Mouse (Mus musculus) midbrain, embryonic 14.5 days (tissue): ENCODE measurements around the gene Nhs. TPM values are rescaled to one million over a fixed set of nuclear protein-coding genes. Genes with fewer than 3 reads are reported as not detected.

Experiments used
- ATAC-seq: fragments of 200-750 bp; cut with Nextera tagmentation; 2 replicates; pipeline ENCODE4 v1.8.0; 2017; ENCODE audit warnings: moderate number of reproducible peaks, moderate library complexity; ENCODE audit not compliant: low FRiP score, low TSS enrichment
- DNase-seq: peaks from one replicate; pipeline ENCODE4 v3.0.0-alpha.2; 2015
- H3K27ac ChIP-seq: fragments of 300-500 bp; sonication (generic); replicated peaks from 2 replicates; pipeline ENCODE4 v1.5.1; 2014; ENCODE audit warnings: mild to moderate bottlenecking, low read depth, low read length, moderate library complexity
- H3K27me3 ChIP-seq: fragments of 300-500 bp; sonication (generic); 2 replicates; pipeline ENCODE4 v1.6.1; 2014; ENCODE audit warnings: low read length, control low read depth, mixed read lengths; ENCODE audit not compliant: control insufficient read depth, insufficient read depth
- H3K36me3 ChIP-seq: fragments of 300-500 bp; sonication (generic); 2 replicates; pipeline ENCODE4 v1.6.1; 2014; ENCODE audit warnings: low read length, control low read depth; ENCODE audit not compliant: control insufficient read depth, insufficient read depth
- H3K4me1 ChIP-seq: fragments of 300-500 bp; sonication (generic); 2 replicates; pipeline ENCODE4 v1.6.1; 2014; ENCODE audit warnings: mild to moderate bottlenecking, antibody characterized with exemption, low read length, control low read depth; ENCODE audit not compliant: control insufficient read depth, insufficient read depth
- H3K4me2 ChIP-seq: fragments of 300-500 bp; sonication (generic); 2 replicates; pipeline ENCODE4 v1.6.1; 2014; ENCODE audit warnings: mild to moderate bottlenecking, low read length, moderate library complexity
- H3K4me3 ChIP-seq: fragments of 300-500 bp; sonication (generic); replicated peaks from 2 replicates; pipeline ENCODE4 v1.5.1; 2014; ENCODE audit warnings: low read depth, low read length
- H3K9ac ChIP-seq: fragments of 300-500 bp; sonication (generic); replicated peaks from 2 replicates; pipeline ENCODE4 v1.6.1; 2014; ENCODE audit warnings: mild to moderate bottlenecking, low read length, moderate library complexity
- H3K9me3 ChIP-seq: fragments of 300-500 bp; sonication (generic); 2 replicates; pipeline ENCODE4 v1.6.1; 2016; ENCODE audit warnings: low read length, control low read depth, mixed read lengths; ENCODE audit not compliant: control insufficient read depth
- WGBS: fragments of 180-500 bp; shearing (Covaris S2); extraction: QIAGEN DNeasy Blood & Tissue Kit; methylation state at CpG from one replicate; pipeline ENCODE4 v1.1.7; 2014; 5-methylcytosine and 5-hydroxymethylcytosine counted together
- polyA plus RNA-seq: library from polyadenylated mRNA; unstranded; fragments of >200 nt; fragmentation: Nextera tagmentation; extraction: Ambion mirVana; gene quantifications from 2 replicates; pipeline ENCODE4 v1.2.1, GENCODE M21; 2014

The Nhs gene
- polyA plus RNA-seq = 3.7 and 3.8 TPM in 2 replicates

GRCm38 (mm10) chrX:162159637-162160611, at the start of gene Nhs:
TSS of gene Nhs (minus strand) at chrX:162159730.
- peak within 1 kb of the TSS; percentile 74 for H3K27ac ChIP-seq
- 0 out of 2 replicates have a peak, but pooled peaks cover 7% of the 10 kb centered on the region for H3K4me1 ChIP-seq
- peak within 1 kb of the TSS; percentile 70 for H3K4me2 ChIP-seq
- H3K4me3 ChIP-seq = peak within 1 kb of the TSS; percentile 57
- H3K36me3 ChIP-seq = no peaks in the 10 kb centered on the region
- ATAC-seq = peak; percentile 89
- DNase-seq = peak; percentile 84
- peak within 1 kb of the TSS; percentile 67 for H3K9ac ChIP-seq
- WGBS = 26% methylated on average over 61 of the region's 61 CpGs
- 0 out of 2 replicates have a peak, but pooled peaks cover 4% of the 10 kb centered on the region for H3K27me3 ChIP-seq
- no peaks in the 10 kb centered on the region for H3K9me3 ChIP-seq

GRCm38 (mm10) chrX:162206350-162206884, 46.9 kb upstream of the Nhs start:
- no peak for DNase-seq

GRCm38 (mm10) chrX:162158743-162159636, 540 bp downstream of the Nhs start:
- Histone ChIP-seq H3K27me3 (0 out of 2 replicates have a peak, but pooled peaks cover 6% of the 10 kb centered on the region), H3K9ac (peak overlapping the region; percentile 67), H3K4me3 (peak overlapping the region; percentile 57), H3K36me3 (no peaks in the 10 kb centered on the region), H3K4me1 (0 out of 2 replicates have a peak, but pooled peaks cover 7% of the 10 kb centered on the region), H3K27ac (peak overlapping the region; percentile 74), H3K9me3 (no peaks in the 10 kb centered on the region), H3K4me2 (peak overlapping the region; percentile 70)
- DNase-seq = peak; percentile 72
- ATAC-seq = peak; percentile 68
- WGBS = 18% methylated on average over 80 of the region's 80 CpGs

More at GRCm38 (mm10) chrX:162206350-162206884, 46.9 kb upstream of the Nhs start:
- 75% methylated on average over 2 of the region's 2 CpGs for WGBS
- Histone ChIP-seq H3K4me3 (no peak overlapping the region), H3K36me3 (no peaks in the 10 kb centered on the region), H3K9me3 (no peaks in the 10 kb centered on the region), H3K27ac (no peak overlapping the region), H3K9ac (no peak overlapping the region), H3K4me1 (no peaks in the 10 kb centered on the region), H3K27me3 (no peaks in the 10 kb centered on the region), H3K4me2 (no peak overlapping the region)
- ATAC-seq = no peak

GRCm38 (mm10) chrX:162158142-162158541, 1.4 kb downstream of the Nhs start:
- Histone ChIP-seq H3K27me3 (0 out of 2 replicates have a peak, but pooled peaks cover 3% of the 10 kb centered on the region), H3K4me2 (peak overlapping the region; percentile 70), H3K36me3 (no peaks in the 10 kb centered on the region), H3K9me3 (no peaks in the 10 kb centered on the region), H3K4me1 (0 out of 2 replicates have a peak, but pooled peaks cover 7% of the 10 kb centered on the region), H3K9ac (peak overlapping the region; percentile 67), H3K27ac (peak overlapping the region; percentile 74; the same call in 1 of the 2 replicates), H3K4me3 (peak overlapping the region; percentile 57)
- DNase-seq (no peak), ATAC-seq (no peak)
- WGBS = 39% methylated on average over 5 of the region's 5 CpGs

GRCm38 (mm10) chrX:162137807-162138206, 21.7 kb downstream of the Nhs start:
- Histone ChIP-seq H3K4me3 (no peak overlapping the region), H3K36me3 (no peaks in the 10 kb centered on the region), H3K4me2 (no peak overlapping the region), H3K27me3 (peaks cover 2% of the 10 kb centered on the region; the same call in 1 of the 2 replicates), H3K9me3 (no peaks in the 10 kb centered on the region), H3K27ac (no peak overlapping the region), H3K9ac (no peak overlapping the region), H3K4me1 (no peaks in the 10 kb centered on the region)
- WGBS = 58% methylated on average over 2 of the region's 2 CpGs
- ATAC-seq (no peak), DNase-seq (no peak)

GRCm38 (mm10) chrX:162113257-162113656, 46.3 kb downstream of the Nhs start:
- ATAC-seq = no peak
- DNase-seq = peak; percentile 17
- peaks cover 3% of the 10 kb centered on the region; the same call in 1 of the 2 replicates for H3K27me3 ChIP-seq
- whole genome bisulfite sequencing = 68% methylated on average over 5 of the region's 5 CpGs
- no peak overlapping the region for H3K4me2 ChIP-seq
- no peaks in the 10 kb centered on the region for H3K9me3 ChIP-seq
- no peak overlapping the region for H3K9ac ChIP-seq
- no peak overlapping the region for H3K4me3 ChIP-seq
- no peak overlapping the region for H3K27ac ChIP-seq
- no peaks in the 10 kb centered on the region for H3K36me3 ChIP-seq
- H3K4me1 ChIP-seq = no peaks in the 10 kb centered on the region

- H3K4me2 ChIP-seq = no peak overlapping the region
- 0 out of 2 replicates have a peak, but pooled peaks cover 4% of the 10 kb centered on the region for H3K27me3 ChIP-seq
- WGBS = 83% methylated on average over 3 of the region's 3 CpGs
- no peaks in the 10 kb centered on the region for H3K36me3 ChIP-seq
- no peaks in the 10 kb centered on the region for H3K4me1 ChIP-seq
- H3K9me3 ChIP-seq = no peaks in the 10 kb centered on the region
- ATAC-seq (no peak), DNase-seq (no peak)
- H3K27ac ChIP-seq = no peak overlapping the region
- H3K9ac ChIP-seq = no peak overlapping the region
- no peak overlapping the region for H3K4me3 ChIP-seq
These were observed 56.6 kb downstream of the Nhs start for GRCm38 (mm10) chrX:162102802-162103434.
